Mouse (Mus musculus): ENCODE results near the gene Atp1b2. TPM values are rescaled to one million over a fixed set of nuclear protein-coding genes. Genes with fewer than 3 reads are reported as not detected.

Gene Atp1b2
- polyA plus RNA-seq, 1 experiment from 2014 or later = 11.4 TPM

GRCm38 (mm10) chr11:69552622-69553340, 53.0 kb downstream of the Atp1b2 start:
- Histone ChIP-seq H3K36me3 (ENCODE audit: control insufficient read depth, insufficient read depth, low read length) (no peaks in the 10 kb centered on the region; the same call in 1 of the 2 replicates), H3K27me3 (ENCODE audit: control insufficient read depth, insufficient read depth, low read length) (peaks cover 5% of the 10 kb centered on the region; the same call in 1 of the 2 replicates), H3K27ac (ENCODE audit: low read depth, low read length) (no peak overlapping the region), H3K9me3 (ENCODE audit: control insufficient read depth, low read length) (no peaks in the 10 kb centered on the region), H3K4me3 (ENCODE audit: low read length) (no peak overlapping the region), H3K9ac (ENCODE audit: low read depth, low read length) (0 out of 2 replicates have a peak overlapping the region, but pooled peaks have one; percentile 18), H3K4me2 (replicated peaks; ENCODE audit: low read depth, low read length) (no peak overlapping the region), H3K4me1 (ENCODE audit: control insufficient read depth, insufficient read depth, low read length) (0 out of 2 replicates have a peak, but pooled peaks cover 2% of the 10 kb centered on the region)
- WGBS = 31% methylated on average over 14 of the region's 14 CpGs
- no peak for ATAC-seq (ENCODE audit: low FRiP score, low TSS enrichment)

- ATAC-seq (ENCODE audit: low FRiP score, low TSS enrichment) = no peak
- Histone ChIP-seq H3K27ac (ENCODE audit: low read depth, low read length) (no peak overlapping the region), H3K27me3 (ENCODE audit: control insufficient read depth, insufficient read depth, low read length) (peaks cover 2% of the 10 kb centered on the region; the same call in 1 of the 2 replicates), H3K36me3 (ENCODE audit: control insufficient read depth, insufficient read depth, low read length) (no peaks in the 10 kb centered on the region), H3K9ac (ENCODE audit: low read depth, low read length) (no peak overlapping the region), H3K4me2 (replicated peaks; ENCODE audit: low read depth, low read length) (no peak overlapping the region), H3K9me3 (ENCODE audit: control insufficient read depth, low read length) (no peaks in the 10 kb centered on the region), H3K4me1 (ENCODE audit: control insufficient read depth, insufficient read depth, low read length) (peaks cover 9% of the 10 kb centered on the region), H3K4me3 (ENCODE audit: low read length) (no peak overlapping the region)
- 76% methylated on average over 4 of the region's 4 CpGs for WGBS
Measured at GRCm38 (mm10) chr11:69551310-69551709, 54.4 kb downstream of the Atp1b2 start.

MicroRNA genes within 50 kb of the gene (microRNA counts, 519-probe panel; counts per million panel counts)
- 3,578 counts per million, percentile 16 among the panel's probes with 10 or more counts for microRNA mmu-miR-467f

Small RNA genes within 50 kb of the gene (microRNA-seq; reads per million reads assigned to microRNA genes)
- not detected for gene Mir467f

Other genes with a start within 250 kb of the Atp1b2 start
- 56.7 and 59.7 TPM in 2 replicates for gene Chd3, start 236.5 kb downstream of the Atp1b2 start, polyA plus RNA-seq (2014; fragmentation: Nextera tagmentation; extraction: Ambion mirVana)
- gene Naa38, start 210.5 kb downstream of the Atp1b2 start, polyA plus RNA-seq (2014; fragmentation: Nextera tagmentation; extraction: Ambion mirVana) = 172 and 221 TPM in 2 replicates
- 11.1 and 23.9 TPM in 2 replicates for gene Cyb5d1, start 210.3 kb downstream of the Atp1b2 start, polyA plus RNA-seq (2014; fragmentation: Nextera tagmentation; extraction: Ambion mirVana)
- gene Tmem88, start 207.7 kb downstream of the Atp1b2 start, polyA plus RNA-seq (2014; fragmentation: Nextera tagmentation; extraction: Ambion mirVana) = 36.8 and 39.6 TPM in 2 replicates
- gene Kdm6b, start 192.3 kb downstream of the Atp1b2 start, polyA plus RNA-seq (2014; fragmentation: Nextera tagmentation; extraction: Ambion mirVana) = 36.1 and 37.4 TPM in 2 replicates
- 0.87 and 1.5 TPM in 2 replicates for gene Dnah2, start 56.8 kb downstream of the Atp1b2 start, polyA plus RNA-seq (2014; fragmentation: Nextera tagmentation; extraction: Ambion mirVana)
- 3.9 and 9.0 TPM in 2 replicates for gene Efnb3, start 45.7 kb downstream of the Atp1b2 start, polyA plus RNA-seq (2014; fragmentation: Nextera tagmentation; extraction: Ambion mirVana)
- gene Wrap53, start 25.7 kb downstream of the Atp1b2 start, polyA plus RNA-seq (2014; fragmentation: Nextera tagmentation; extraction: Ambion mirVana) = 26.9 and 31.9 TPM in 2 replicates
- 214 and 219 TPM in 2 replicates for gene Trp53, start 25.6 kb downstream of the Atp1b2 start, polyA plus RNA-seq (2014; fragmentation: Nextera tagmentation; extraction: Ambion mirVana)
- not detected in 2 replicates for gene Shbg, start 12.0 kb upstream of the Atp1b2 start, polyA plus RNA-seq (2014; fragmentation: Nextera tagmentation; extraction: Ambion mirVana)
- gene Sat2, start 16.1 kb upstream of the Atp1b2 start, polyA plus RNA-seq (2014; fragmentation: Nextera tagmentation; extraction: Ambion mirVana) = 16.9 and 22.6 TPM in 2 replicates
- gene Fxr2, start 27.0 kb upstream of the Atp1b2 start, polyA plus RNA-seq (2014; fragmentation: Nextera tagmentation; extraction: Ambion mirVana) = 30.7 and 33.3 TPM in 2 replicates
- gene Sox15, start 49.4 kb upstream of the Atp1b2 start, polyA plus RNA-seq (2014; fragmentation: Nextera tagmentation; extraction: Ambion mirVana) = 0.51 TPM in 1 of 2 replicates, not detected in the other
- 42.3 and 71.8 TPM in 2 replicates for gene Mpdu1, start 56.7 kb upstream of the Atp1b2 start, polyA plus RNA-seq (2014; fragmentation: Nextera tagmentation; extraction: Ambion mirVana)
- gene Cd68, start 60.2 kb upstream of the Atp1b2 start, polyA plus RNA-seq (2014; fragmentation: Nextera tagmentation; extraction: Ambion mirVana) = 8.5 and 10.5 TPM in 2 replicates
- gene Eif4a1, start 66.5 kb upstream of the Atp1b2 start, polyA plus RNA-seq (2014; fragmentation: Nextera tagmentation; extraction: Ambion mirVana) = 729 and 1,177 TPM in 2 replicates
- 95.2 and 102 TPM in 2 replicates for gene Senp3, start 76.1 kb upstream of the Atp1b2 start, polyA plus RNA-seq (2014; fragmentation: Nextera tagmentation; extraction: Ambion mirVana)
- gene Tnfsf13, start 79.8 kb upstream of the Atp1b2 start, polyA plus RNA-seq (2014; fragmentation: Nextera tagmentation; extraction: Ambion mirVana) = 0.34 and 0.60 TPM in 2 replicates
- 6.9 and 8.6 TPM in 2 replicates for gene Tnfsf12, start 89.9 kb upstream of the Atp1b2 start, polyA plus RNA-seq (2014; fragmentation: Nextera tagmentation; extraction: Ambion mirVana)
- 4.6 and 4.9 TPM in 2 replicates for gene Tnfsfm13, start 90.2 kb upstream of the Atp1b2 start, polyA plus RNA-seq (2014; fragmentation: Nextera tagmentation; extraction: Ambion mirVana)
- gene Polr2a, start 152.7 kb upstream of the Atp1b2 start, polyA plus RNA-seq (2014; fragmentation: Nextera tagmentation; extraction: Ambion mirVana) = 30.2 and 58.4 TPM in 2 replicates
- 0.23 and 0.36 TPM in 2 replicates for gene Slc35g3, start 156.0 kb upstream of the Atp1b2 start, polyA plus RNA-seq (2014; fragmentation: Nextera tagmentation; extraction: Ambion mirVana)
- 2.0 and 2.2 TPM in 2 replicates for gene Zbtb4, start 160.0 kb upstream of the Atp1b2 start, polyA plus RNA-seq (2014; fragmentation: Nextera tagmentation; extraction: Ambion mirVana)
- gene Chrnb1, start 190.0 kb upstream of the Atp1b2 start, polyA plus RNA-seq (2014; fragmentation: Nextera tagmentation; extraction: Ambion mirVana) = 4.6 and 6.5 TPM in 2 replicates
- gene Fgf11, start 195.9 kb upstream of the Atp1b2 start, polyA plus RNA-seq (2014; fragmentation: Nextera tagmentation; extraction: Ambion mirVana) = 1.7 and 1.9 TPM in 2 replicates
- 6.4 and 7.7 TPM in 2 replicates for gene Tmem102, start 199.7 kb upstream of the Atp1b2 start, polyA plus RNA-seq (2014; fragmentation: Nextera tagmentation; extraction: Ambion mirVana)
- gene Gm39566, start 209.4 kb upstream of the Atp1b2 start, polyA plus RNA-seq (2014; fragmentation: Nextera tagmentation; extraction: Ambion mirVana) = not detected in 2 replicates
- gene Spem2, start 212.5 kb upstream of the Atp1b2 start, polyA plus RNA-seq (2014; fragmentation: Nextera tagmentation; extraction: Ambion mirVana) = not detected in 2 replicates
- 0.27 TPM in 1 of 2 replicates, not detected in the other for gene Spem1, start 216.2 kb upstream of the Atp1b2 start, polyA plus RNA-seq (2014; fragmentation: Nextera tagmentation; extraction: Ambion mirVana)
- 7.8 and 8.5 TPM in 2 replicates for gene Nlgn2, start 231.8 kb upstream of the Atp1b2 start, polyA plus RNA-seq (2014; fragmentation: Nextera tagmentation; extraction: Ambion mirVana)
- 354 and 512 TPM in 2 replicates for gene Tmem256, start 232.6 kb upstream of the Atp1b2 start, polyA plus RNA-seq (2014; fragmentation: Nextera tagmentation; extraction: Ambion mirVana)
- gene Plscr3, start 240.4 kb upstream of the Atp1b2 start, polyA plus RNA-seq (2014; fragmentation: Nextera tagmentation; extraction: Ambion mirVana) = 84.3 and 105 TPM in 2 replicates

Measured in kidney, embryonic 14.5 days (tissue).